Mouse (Mus musculus): ENCODE measurements around the gene Csad.

GRCm38 (mm10) chr15:102215624-102216023 is 11.1 kb upstream of the Csad start:
- no peak for TF ChIP-seq CTCF (IDR thresholded peaks at IDR 0.05)
- no peak for TF ChIP-seq POLR2A (IDR thresholded peaks at IDR 0.05; ENCODE audit: insufficient read depth, low read depth, low read length)
- no peak for TF ChIP-seq EP300 (IDR thresholded peaks at IDR 0.05; ENCODE audit: insufficient read depth, low read depth, low read length)
